Mouse (Mus musculus) granulocyte monocyte progenitor cell, adult 5-6 weeks (primary cell): ENCODE data around the gene Ttll10. TPM values are rescaled to one million over a fixed set of nuclear protein-coding genes. Genes with fewer than 3 reads are reported as not detected.

Experiments used
- ATAC-seq: replicated peaks from 2 replicates; pipeline ENCODE4 v1.8.0; 2016; ENCODE audit warnings: mild to moderate bottlenecking, moderate TSS enrichment, inconsistent platforms; ENCODE audit not compliant: poor library complexity, severe bottlenecking
- total RNA-seq, 2 experiments: library from RNA; stranded (forward) in 1 of 2; stranded (reverse) in 1 of 2; fragments of 200-712, 200-1000 nt in 1 of 2; fragments of >200 nt in 1 of 2; fragmentation: Nextera tagmentation in 1 of 2; gene quantifications; 2 replicates each; pipeline ENCODE4 v1.2.3; 2014 to 2017

The Ttll10 gene
- not detected in 2 replicates for total RNA-seq (2014; fragmentation: Nextera tagmentation)
- total RNA-seq (2017): not detected in 2 replicates

DNA sequence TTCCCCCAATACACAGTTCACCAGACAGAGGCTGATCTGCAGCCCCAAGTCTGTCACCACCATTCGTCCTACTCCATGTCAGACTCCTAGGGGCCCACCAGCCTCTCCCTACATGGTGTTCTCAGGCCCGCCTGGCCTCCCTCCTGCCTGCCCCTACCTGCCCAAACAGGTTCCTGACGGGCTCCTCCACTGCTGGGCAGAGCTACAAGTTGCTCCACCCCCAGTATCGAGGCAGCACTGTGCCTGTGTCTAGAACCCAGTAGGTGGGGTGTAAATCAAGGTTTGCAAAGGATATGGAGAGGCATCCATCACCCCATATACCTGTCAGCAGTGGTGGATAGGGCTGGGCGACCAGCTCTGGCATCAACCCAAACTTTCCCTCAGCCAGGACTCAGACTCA, at the start of gene Ttll10:
Gene Ttll10, minus strand, starts transcription at position 154 of the 400 bp plus-strand sequence.
- no peak for ATAC-seq

DNA sequence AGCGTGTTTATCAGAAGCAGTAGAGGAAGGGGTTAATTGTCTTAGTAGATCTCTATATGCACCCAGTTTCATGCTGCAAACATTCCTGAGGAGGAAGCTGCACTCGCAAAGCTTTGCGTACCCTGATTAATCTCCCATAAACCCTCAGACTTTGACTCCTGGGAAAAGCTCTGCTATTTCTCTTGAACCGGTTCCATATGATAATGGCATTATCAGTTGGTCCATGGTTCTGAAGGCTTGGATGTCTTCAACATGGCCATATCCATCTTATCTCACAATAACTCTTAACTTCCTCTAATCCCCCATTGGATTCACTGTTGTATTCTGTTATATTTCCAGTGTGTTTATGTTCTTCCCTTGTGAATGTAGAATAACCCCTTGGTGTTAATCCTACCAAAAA, 44.1 kb upstream of the Ttll10 start:
- ATAC-seq: no peak

- ATAC-seq: no peak
Measured at GRCm38 (mm10) chr4:156101481-156101903, 42.3 kb upstream of the Ttll10 start.

- no peak for ATAC-seq
Measured at GRCm38 (mm10) chr4:156100501-156100900, 41.3 kb upstream of the Ttll10 start.

DNA sequence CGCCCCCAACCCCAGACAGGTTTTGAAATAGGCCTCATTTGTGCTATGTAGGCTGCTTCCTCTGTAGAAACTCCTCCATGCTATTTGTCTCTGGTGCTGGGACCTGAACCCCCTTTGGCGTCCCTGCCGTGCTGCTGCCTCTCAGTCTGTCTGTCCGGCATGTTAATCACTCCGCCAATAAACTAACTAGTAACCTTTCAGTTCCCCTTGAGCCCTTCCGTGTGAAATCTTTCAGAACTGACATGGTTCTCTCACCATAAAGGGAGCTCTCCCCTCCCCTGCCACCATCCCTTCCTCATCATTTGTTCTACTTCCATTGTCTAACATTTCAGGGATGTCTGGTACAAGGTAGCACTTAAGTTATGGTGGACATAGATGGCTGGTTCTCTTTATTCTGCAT, 40.2 kb upstream of the Ttll10 start:
- no peak for ATAC-seq

GRCm38 (mm10) chr4:156097770-156098366, 38.7 kb upstream of the Ttll10 start:
- ATAC-seq: no peak

DNA sequence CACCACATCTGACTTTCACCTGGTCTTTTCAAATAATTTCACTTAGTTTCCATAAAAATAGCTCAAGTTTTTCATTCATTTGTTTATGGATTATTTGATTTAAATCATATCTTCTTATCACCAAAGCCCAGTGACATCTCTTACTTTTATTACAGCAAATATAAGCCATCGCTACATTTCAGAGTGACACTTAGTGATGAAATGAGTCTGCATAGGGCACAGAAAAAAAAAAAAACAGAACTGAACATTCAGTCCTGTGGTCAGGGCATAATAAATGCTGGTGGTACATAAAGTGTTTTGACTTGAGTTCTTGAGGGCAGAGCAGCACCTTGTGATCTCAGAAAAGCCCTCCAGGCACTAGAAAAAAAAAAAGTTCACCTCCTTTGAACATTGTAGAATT, 37.0 kb upstream of the Ttll10 start:
- ATAC-seq: no peak

DNA sequence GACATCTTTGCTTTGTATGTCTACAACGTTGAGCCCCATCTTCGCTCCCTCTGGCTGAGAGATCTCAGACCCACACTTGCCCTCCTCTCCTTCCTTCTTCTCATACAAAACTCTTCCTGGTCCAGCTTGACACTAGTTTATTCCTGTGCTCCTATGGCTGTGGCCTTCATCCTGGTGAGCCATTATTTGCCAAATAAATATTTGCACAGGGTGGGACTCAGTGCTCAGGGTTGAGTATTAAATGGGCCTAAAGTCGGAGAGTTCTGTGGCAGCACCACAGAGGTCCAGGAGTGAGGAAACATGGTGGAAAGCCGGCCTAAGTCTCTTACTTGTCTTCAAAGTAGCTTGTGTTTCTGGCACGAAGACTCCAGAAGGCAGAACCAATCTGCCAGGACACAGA, 34.5 kb upstream of the Ttll10 start:
- ATAC-seq: no peak

DNA sequence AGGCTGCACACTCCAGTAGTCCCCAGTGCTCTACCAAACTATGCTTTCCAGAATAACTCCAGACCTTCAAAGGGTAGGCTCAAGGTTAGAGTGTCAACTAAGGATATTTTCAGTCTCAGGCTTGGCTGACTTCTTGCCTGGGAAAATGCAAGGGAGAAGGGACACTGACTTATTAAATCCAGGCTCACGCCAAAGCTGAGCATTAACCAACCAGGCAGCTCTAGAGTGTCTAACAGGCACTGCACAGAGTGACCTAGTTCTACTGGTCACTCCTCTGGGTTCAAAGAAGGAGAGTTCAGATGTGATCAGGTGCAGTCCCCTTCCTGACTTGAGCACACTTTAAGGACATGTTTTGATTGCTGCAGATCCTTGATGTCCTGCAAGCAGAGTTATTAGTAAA, 33.6 kb upstream of the Ttll10 start:
- no peak for ATAC-seq

DNA sequence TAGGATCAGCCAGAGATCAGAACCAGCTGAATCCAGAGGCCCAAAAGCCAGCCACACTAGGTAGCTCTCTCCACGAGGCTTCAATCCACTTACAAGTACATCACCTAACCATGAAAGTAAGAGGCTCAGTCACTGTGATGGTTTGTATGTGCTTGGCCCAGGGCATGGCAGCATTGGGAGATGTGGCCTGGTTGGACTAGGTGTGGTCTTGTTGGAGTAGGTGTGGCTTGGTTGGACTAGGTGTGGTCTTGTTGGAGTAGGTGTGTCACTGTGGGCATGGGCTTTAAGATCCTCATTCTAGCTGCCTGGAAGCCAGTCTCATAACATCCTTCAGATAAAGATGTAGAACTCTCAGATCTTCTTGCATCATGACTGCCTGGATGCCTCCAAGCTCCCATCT, 32.0 kb upstream of the Ttll10 start:
- no peak for ATAC-seq

- ATAC-seq: peak; percentile 95
Measured at GRCm38 (mm10) chr4:156087398-156088087, 28.3 kb upstream of the Ttll10 start.

GRCm38 (mm10) chr4:156085256-156085655, 26.0 kb upstream of the Ttll10 start:
- no peak for ATAC-seq

GRCm38 (mm10) chr4:156084096-156084879, 25.1 kb upstream of the Ttll10 start:
- ATAC-seq: no peak

- no peak for ATAC-seq
Measured at GRCm38 (mm10) chr4:156083348-156083747, 24.1 kb upstream of the Ttll10 start.

- ATAC-seq: peak; percentile 57
Measured at GRCm38 (mm10) chr4:156082621-156083234, 23.5 kb upstream of the Ttll10 start.

GRCm38 (mm10) chr4:156077499-156078301, 18.5 kb upstream of the Ttll10 start:
- ATAC-seq: peak; percentile 74

DNA sequence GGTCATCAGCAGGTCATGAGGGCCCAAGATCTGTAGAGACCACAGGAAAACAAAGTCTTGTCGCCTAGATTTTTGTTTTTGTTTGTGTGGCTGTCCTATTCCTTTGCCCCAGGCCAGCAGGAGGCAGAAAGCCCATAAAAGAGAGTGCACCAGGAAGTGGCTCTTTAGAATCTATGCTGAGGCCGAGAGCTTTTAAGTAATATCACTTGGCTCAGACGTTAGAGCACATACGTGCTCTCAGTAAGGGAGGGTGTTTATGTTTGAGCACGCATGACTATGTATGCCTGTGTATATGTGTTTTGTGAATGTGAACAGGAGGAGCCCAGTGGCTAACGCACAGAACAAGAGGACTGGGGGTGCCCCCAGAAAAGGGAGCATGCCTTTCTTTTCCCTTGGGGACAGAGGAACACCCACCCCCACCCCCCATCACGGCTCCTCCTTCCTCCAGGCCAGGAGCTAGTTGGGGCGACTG, 17.7 kb upstream of the Ttll10 start:
- ATAC-seq: peak; percentile 45

- 0 out of 2 replicates have a peak, but pooled peaks have one; percentile 2 for ATAC-seq
Measured at GRCm38 (mm10) chr4:156070716-156071115, 11.5 kb upstream of the Ttll10 start.

DNA sequence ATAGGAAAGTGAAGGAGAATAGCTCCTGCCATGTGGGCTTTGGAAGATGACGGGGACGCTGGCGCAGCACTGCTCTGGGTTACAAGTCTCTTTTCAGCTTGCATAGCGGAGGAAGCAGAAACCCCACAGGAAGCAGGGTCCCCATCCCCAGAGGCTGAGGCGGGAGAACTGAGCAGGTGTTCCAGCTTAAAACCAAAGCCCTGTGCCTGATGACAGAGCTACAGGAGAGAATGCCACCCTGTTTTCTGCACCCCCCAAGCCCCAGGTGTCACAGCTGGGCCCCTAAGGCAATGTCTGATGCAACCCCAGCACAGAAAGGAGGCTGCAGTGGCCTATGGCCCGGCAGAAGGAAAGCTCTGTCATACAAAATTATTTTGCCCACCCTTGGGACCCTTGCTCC, 11.1 kb upstream of the Ttll10 start:
- ATAC-seq: peak; percentile 7; the same call in 1 of the 2 replicates

GRCm38 (mm10) chr4:156069701-156070100, 10.5 kb upstream of the Ttll10 start:
- ATAC-seq: no peak
